Mouse (Mus musculus) regulatory T cell (primary cell): ENCODE results near the gene Ndnf.

Experiments used
- in situ Hi-C: fragments of 300-600 bp; cut with MboI, MseI; formaldehyde crosslinking; loops from one replicate; pipeline ENCODE4 v1.15.1; 2025; ENCODE audit warnings: high pct_unique_total_duplicates

The Ndnf gene

DNA sequence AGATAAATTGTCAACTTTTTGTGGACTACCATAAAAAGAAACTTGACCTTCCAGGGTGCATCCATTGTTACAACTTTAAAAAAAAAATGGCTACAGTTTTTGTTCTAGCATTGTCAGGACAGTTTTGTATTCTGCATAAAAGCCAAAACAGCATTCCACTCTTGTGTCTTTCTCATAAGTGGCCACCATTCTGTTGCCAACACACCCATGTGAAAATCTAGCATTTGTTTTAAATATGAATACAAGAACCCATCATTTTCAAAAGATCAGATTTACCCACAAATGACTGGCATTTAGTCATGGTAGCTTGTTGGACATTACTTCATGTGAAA is 72.4 kb downstream of the Ndnf start:
- in situ Hi-C loops: no loop called here

DNA sequence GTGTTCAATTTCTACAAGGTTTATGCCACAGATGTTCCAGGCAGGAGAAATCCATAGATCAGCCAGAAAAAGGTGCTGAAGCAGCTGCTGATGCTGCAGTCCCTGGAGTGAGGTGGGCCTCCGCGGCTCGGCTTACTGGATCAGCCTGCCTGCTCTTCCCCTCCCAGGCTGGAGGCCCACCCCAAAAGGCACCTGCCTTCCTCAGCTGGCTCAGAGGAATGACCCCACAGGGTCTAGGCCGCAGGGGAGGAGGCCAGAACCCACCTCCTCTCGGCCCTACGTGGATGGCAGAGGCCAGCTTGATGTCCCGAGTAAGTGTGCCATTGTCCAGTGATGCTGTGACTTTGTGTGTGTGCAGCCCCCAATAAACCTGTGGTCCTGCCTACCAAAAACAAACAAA is 86.8 kb downstream of the Ndnf start:
- in situ Hi-C loops: no loop called here

DNA sequence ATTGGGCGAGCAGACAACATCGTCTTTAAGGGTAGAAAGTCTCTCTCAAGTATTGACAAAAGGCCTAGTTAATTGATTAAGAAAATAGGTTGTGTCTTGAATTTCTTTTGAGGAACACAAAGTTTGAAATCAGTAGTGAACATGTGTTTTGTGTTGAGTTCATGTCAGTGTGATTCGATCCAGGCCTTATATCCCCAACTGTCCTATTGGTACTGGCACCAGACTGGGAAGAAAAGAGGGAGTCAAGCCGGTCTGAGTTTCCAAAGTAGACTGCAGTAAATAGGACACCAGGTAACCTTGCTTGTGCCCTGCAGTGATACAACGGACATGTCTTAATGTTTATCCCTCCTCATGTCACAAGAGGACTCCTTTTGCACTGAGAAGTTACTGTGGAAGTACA is 87.8 kb downstream of the Ndnf start:
- in situ Hi-C loops: no loop called here

DNA sequence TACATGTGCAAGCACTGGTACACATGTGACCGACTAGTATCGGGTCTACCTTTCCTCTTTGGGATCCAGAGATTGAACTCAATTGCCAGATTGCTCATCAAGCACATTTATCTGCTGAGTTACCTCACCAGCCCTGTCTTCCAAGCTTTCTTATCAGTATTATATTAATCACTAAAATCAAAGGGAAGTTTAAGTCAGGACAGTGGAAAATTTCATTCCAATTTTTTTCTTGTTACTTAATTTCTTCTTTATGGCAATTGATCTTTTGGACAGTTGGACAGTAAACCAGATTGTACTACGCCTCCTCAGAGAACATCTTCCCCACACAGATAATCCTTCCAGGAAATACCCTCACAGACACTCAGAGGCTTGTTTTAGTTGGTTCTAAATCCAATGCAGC is 88.7 kb downstream of the Ndnf start:
- in situ Hi-C loops: no loop called here
